Mouse (Mus musculus): ENCODE data around the gene Cryab.

- TF ChIP-seq CTCF (IDR thresholded peaks at IDR 0.05; ENCODE audit: control insufficient read depth, insufficient read depth, insufficient replicate concordance, low read depth, low read length) (no peak), POLR2A (IDR thresholded peaks at IDR 0.05; ENCODE audit: control insufficient read depth, low read depth, low read length) (no peak)
Measured at GRCm38 (mm10) chr9:50724147-50724546, 27.0 kb upstream of the Cryab start.

Data from testis, adult 2 months (tissue).